Mouse (Mus musculus): ENCODE results near the gene Gm4181.
"Not testable (repeated sequence)": the region's sequence is repeated elsewhere in the genome, so short reads cannot be mapped to it uniquely, and the experiment has no call there.

The Gm4181 gene

DNA sequence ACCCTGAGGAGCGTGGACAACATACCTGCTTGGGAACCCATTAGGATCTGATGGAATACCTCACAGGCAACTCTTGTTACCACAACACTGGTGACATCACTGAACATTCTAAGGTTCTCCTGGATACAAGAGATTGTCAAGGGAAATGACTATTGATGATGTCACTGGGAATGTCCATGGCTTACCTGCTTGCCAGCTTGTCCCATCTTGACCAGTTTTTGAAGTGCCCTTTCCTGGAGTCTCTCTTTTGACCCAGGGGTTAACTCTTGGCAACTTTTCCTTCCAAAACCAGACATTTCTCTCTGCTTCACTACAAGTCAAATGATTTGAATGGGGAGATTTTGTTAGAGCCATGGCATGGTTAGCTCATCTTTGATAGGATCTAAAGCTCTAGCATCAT lies at the start of gene Gm4181:
Gene Gm4181, minus strand, starts transcription at position 101 of the 400 bp plus-strand sequence.
- not testable (repeated sequence) for DNase-seq (ENCODE audit: low read depth, low spot score)

- DNase-seq (ENCODE audit: low read depth, low spot score) = no peak
Observed at GRCm38 (mm10) chr14:51677269-51677668, 41.8 kb upstream of the Gm4181 start.

GRCm38 (mm10) chr14:51632426-51632825 lies 3.0 kb downstream of the Gm4181 start:
- not testable (repeated sequence) for DNase-seq (ENCODE audit: low read depth, low spot score)

DNA sequence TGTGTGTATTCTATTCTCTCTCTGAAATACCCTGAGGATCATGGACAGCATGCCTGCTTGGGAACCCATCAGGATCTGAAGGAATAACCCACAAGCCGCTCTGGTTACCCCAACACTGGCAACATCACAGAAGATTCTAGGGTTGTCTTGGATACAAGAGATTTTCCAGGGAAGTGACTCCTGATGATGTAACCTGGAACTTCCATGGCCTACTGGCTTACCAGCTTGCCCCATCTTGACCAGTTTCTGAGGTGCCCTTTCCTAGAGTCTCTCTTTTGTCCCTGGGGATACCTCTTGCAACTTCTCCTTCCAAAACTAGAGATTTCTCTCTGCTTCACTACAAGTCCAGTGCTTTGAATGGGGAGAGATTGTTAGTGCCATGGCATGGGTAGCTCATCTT lies 24.3 kb downstream of the Gm4181 start, which contains the start of gene Gm17078:
Gene Gm17078, minus strand, starts transcription at position 101 of the 400 bp plus-strand sequence.
- no peak for DNase-seq (ENCODE audit: low read depth, low spot score)

GRCm38 (mm10) chr14:51592039-51592438 lies 43.4 kb downstream of the Gm4181 start, which contains the start of gene Gm17174:
TSS of gene Gm17174 (minus strand) at chr14:51592139.
- DNase-seq (ENCODE audit: low read depth, low spot score) = not testable (repeated sequence)

All from WW6 (cell line).